Mouse (Mus musculus): ENCODE results near the gene Ucp3. TPM values are rescaled to one million over a fixed set of nuclear protein-coding genes. Genes with fewer than 3 reads are reported as not detected.
"Not testable (repeated sequence)": the region's sequence is repeated elsewhere in the genome, so short reads cannot be mapped to it uniquely, and the experiment has no call there.

The Ucp3 gene
- total RNA-seq, 2 experiments from 2014 or later: 0.69 to 0.79 TPM

- no peak for DNase-seq (ENCODE audit: extremely low spot score in 1 of 2, low spot score in 2 of 2)
- intact Hi-C loops (cut with DNase I): no loop called here
Measured at GRCm38 (mm10) chr7:100469502-100469901, 3.3 kb upstream of the Ucp3 start.

DNA sequence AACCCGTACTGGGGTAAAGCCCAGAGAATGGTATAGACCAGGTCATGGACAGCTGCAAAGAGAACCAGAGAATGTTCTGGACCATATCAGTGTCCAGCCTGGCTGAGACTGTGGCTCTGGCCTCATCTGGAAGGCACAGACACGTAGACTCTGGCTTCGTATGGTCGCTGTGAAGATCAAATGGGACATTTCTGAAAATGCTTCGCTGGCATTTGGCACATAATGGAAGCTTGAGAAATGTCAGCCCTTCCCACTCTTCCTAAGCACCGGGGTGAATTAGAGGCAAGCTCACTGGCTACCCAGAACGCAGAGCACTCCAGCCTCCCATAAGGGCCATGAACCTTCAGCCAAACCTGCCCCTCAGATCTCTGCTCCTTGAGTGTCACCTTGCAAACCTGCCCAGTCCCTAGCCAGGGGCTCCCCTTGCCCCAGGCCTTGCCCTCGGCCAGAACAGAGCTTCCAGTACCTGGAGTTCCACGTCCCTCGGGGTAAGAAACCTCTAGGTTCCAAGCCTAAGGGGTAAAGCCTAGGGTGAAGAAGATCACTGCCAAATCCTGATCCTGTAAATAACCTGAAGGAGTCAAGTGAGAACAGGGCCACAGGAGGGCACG is 1.9 kb upstream of the Ucp3 start:
- DNase-seq (ENCODE audit: extremely low spot score in 1 of 2, low spot score in 2 of 2): no peak
- intact Hi-C loops (cut with DNase I): no loop called here

- no peak for DNase-seq (ENCODE audit: extremely low spot score in 1 of 2, low spot score in 2 of 2)
- intact Hi-C loops (cut with DNase I): no loop called here
Measured at GRCm38 (mm10) chr7:100471407-100471797, 1.4 kb upstream of the Ucp3 start.

GRCm38 (mm10) chr7:100473846-100474454 is 1.2 kb downstream of the Ucp3 start:
- no peak for DNase-seq (ENCODE audit: extremely low spot score in 1 of 2, low spot score in 2 of 2)
- intact Hi-C loops (cut with DNase I): no loop called here

GRCm38 (mm10) chr7:100474680-100475079 is 1.9 kb downstream of the Ucp3 start:
- DNase-seq (ENCODE audit: extremely low spot score in 1 of 2, low spot score in 2 of 2): no peak
- intact Hi-C loops (cut with DNase I): no loop called here

GRCm38 (mm10) chr7:100479100-100479822 is 6.5 kb downstream of the Ucp3 start:
- intact Hi-C loops (cut with DNase I): no loop called here
- DNase-seq (ENCODE audit: extremely low spot score in 1 of 2, low spot score in 2 of 2): no peak

DNA sequence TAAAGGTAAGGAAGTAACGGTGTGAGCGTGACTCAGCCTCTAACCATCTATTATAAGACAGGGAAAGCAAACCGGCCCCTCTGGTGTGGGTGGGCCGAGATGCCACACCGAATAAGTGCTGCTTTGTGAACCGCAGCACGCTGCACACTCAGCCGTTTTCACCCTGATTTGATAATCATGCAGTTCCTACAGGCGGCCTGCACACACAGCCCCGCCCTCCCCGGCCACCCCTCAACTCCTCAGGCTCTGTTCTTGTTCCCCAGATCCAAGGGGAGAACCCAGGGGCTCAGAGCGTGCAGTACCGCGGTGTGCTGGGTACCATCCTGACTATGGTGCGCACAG is 7.0 kb downstream of the Ucp3 start:
- DNase-seq (ENCODE audit: extremely low spot score in 1 of 2, low spot score in 2 of 2): no peak
- intact Hi-C loops (cut with DNase I): no loop called here

- no peak for DNase-seq (ENCODE audit: extremely low spot score in 1 of 2, low spot score in 2 of 2)
- intact Hi-C loops (cut with DNase I): no loop called here
Measured at GRCm38 (mm10) chr7:100480175-100480574, 7.4 kb downstream of the Ucp3 start.

DNA sequence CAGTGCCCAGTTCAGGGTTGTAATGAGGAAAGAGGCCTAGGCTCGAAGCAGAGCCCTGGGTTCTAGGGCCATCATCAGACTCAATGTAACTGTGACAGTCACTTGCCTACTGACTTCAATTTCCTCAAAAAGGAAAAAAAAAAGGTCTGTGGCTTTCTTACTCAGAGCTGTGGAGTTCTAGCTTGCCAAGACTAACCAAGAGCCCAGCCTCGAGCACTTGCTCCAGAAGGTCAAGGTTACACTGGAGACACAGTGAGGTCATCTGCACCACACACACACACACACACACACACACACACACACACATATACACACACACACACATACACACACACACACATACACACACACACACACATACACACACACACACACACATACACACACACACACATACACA is 9.3 kb downstream of the Ucp3 start:
- intact Hi-C loops (cut with DNase I); DNase-seq (ENCODE audit: extremely low spot score in 1 of 2, low spot score in 2 of 2): not testable (repeated sequence)

DNA sequence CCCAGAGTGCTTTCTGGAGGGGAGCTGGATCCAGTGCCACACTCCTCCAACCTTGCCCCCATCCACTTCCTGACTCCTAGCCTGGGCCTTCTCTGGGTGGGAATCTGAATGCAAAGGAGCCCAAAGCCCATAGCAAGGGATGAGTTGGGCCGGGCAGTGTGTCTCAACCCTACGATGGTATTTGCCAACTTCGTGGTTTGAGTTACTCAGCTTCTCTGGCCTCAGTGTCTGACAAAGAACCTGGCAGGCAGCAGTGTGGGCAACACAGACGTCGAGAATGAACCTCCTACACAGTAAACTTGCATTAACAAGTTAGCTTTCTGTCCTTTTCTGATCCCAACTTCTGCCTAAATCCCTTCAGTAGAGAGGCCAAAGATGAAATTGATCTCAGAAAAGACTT is 11.7 kb downstream of the Ucp3 start:
- no peak for DNase-seq (ENCODE audit: extremely low spot score in 1 of 2, low spot score in 2 of 2)
- intact Hi-C loops (cut with DNase I): no loop called here

- intact Hi-C loops (cut with DNase I): no loop called here
- no peak for DNase-seq (ENCODE audit: extremely low spot score in 1 of 2, low spot score in 2 of 2)
Measured at GRCm38 (mm10) chr7:100487301-100487700, 14.5 kb downstream of the Ucp3 start.

DNA sequence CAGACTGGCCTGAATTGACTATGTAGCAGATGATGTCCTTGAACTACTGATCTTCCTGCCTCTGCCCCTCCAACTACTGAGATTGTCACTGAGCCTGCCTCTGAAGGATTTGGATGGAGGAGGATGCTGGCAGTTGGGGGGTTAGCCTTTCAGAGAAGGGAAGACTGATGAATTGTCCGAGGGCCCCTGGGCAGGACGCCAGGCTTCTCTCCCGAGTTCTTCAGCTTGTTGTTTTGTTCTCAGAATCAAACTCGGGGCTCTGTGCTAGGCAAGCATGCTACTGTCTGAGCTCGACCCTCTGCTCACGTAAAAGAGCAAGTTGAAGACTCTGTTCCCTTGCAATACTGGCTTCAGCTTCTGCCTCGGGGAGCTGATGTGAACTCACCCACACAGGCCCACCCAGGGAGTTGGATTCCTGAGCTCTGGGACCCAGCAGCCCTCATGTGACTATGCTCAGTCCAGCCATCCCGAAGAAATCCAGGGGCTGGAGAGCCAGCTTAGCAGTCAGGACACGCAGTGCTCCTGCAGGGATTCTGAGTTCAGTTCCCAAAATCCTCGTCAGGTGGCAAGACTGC is 15.8 kb downstream of the Ucp3 start:
- intact Hi-C loops (cut with DNase I): no loop called here
- peak in 1 of 2 experiments; percentile 62 for DNase-seq (ENCODE audit: extremely low spot score in 1 of 2, low spot score in 2 of 2)

DNA sequence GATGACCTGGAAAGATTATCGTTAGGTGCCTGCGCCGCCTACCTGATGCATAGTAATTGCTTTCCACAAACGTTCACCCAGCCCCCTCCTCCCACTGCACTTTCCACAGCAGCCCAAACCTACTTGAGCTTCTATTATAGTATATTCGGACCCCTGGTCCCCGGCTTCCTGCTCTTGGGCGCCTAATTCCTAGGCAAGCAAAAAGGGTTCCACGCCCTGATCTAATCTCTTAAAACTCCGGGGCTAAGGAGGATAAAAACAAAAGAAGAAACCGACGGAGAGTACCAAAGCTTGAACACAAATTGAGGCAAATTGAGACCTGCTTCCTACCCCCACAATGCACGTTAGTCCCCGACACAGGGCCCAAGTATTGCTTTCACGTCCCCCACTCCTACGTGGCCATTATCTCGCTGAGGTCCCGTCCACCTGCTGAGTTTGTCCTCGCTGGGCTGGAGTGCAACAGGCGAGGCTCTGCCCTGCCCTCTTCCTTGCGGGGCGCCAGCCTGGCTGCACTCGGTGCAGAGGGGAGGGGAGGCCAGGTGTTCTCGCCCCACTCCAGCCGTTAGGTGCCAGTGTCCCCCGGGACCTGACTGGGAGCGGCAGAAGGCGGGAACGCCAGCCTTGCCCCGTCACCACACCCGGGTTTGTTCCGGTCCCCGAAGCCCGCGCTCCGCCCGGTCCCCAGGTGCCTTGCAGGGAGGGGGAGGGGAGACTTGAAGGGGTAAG is 19.8 kb downstream of the Ucp3 start:
- intact Hi-C loops (cut with DNase I): no loop called here
- DNase-seq (ENCODE audit: extremely low spot score in 1 of 2, low spot score in 2 of 2): no peak

DNA sequence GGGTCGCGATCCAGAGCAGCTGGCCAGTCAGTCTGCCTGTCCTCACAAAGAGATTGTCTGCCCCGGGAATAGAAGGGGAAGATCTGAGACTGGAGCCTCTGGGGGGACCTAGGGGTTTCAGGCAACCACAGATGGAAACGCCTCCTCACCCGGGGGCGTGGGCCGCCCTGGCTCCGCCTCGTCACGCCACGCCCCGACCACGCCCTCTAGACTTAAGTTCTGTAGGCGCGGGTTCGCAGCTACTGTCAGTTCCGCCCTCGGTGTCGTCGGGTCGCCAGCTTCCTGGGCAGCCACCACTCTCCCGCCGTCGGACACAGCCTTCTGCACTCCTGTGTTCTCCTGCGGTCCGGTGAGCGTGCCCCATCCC is 20.3 kb downstream of the Ucp3 start, which contains the start of gene Ucp2:
Gene Ucp2 (plus strand): TSS at position 221 of the 367 bp plus-strand sequence.
- peak; percentile 35 to 87 for DNase-seq (ENCODE audit: extremely low spot score in 1 of 2, low spot score in 2 of 2)
- intact Hi-C loops (cut with DNase I): no loop called here

GRCm38 (mm10) chr7:100493484-100494414 is 21.0 kb downstream of the Ucp3 start:
- peak; percentile 45 to 52 for DNase-seq (ENCODE audit: extremely low spot score in 1 of 2, low spot score in 2 of 2)
- intact Hi-C loops (cut with DNase I): no loop called here

GRCm38 (mm10) chr7:100494415-100494831 is 21.6 kb downstream of the Ucp3 start:
- intact Hi-C loops (cut with DNase I): no loop called here
- no peak for DNase-seq (ENCODE audit: extremely low spot score in 1 of 2, low spot score in 2 of 2)

DNA sequence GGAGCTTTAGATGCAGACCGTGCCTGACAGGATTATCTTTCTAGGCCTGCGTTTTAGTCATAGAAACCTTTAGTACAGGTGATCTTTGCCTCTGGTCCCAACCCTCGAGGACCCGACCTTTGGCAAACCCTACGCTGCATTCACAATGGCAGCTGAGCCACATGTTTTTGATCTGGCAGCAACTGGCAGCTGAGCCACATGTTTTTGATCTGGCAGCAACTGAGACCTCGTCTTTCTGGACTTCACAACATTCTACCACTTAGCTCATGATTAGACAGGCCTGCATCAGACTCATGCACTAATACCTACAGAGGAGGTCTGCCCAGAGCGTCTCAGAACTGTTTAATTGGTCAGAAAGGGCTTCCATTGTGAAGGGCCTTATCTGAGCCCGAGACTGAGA is 22.3 kb downstream of the Ucp3 start:
- intact Hi-C loops (cut with DNase I): no loop called here
- no peak for DNase-seq (ENCODE audit: extremely low spot score in 1 of 2, low spot score in 2 of 2)

DNA sequence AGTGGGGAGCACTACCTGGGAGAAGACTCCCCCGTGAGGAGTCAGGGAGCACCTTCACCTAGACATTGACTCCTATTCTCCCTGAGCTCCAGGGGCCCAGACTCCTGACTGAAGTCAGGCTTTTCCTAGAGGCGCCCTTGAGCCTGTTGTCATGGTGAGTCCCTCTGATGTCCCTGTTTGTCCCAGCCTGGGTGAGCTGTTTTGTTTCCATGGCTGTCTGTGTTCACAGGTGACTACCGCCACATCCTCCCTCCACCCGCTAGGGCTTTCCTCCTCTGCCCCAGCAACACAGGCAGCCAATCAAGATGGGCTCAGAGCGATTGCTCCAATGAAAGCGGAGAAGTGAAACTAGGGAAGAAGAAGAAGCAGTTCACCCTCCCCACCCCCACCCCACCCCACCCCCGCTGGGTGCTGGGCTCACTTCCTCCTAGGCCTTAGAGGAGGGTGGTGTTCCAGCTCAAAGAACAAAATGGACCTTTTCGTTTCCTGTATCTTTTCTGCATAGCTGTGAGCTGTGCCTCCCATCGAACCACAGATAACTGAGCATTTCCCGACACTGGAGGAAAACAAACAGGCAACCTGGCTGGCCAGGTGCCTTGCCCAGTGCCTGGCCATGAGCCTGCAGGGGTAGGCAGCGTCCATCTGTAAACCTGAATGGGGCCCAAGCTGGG is 22.9 kb downstream of the Ucp3 start:
- peak; percentile 75 to 85 for DNase-seq (ENCODE audit: extremely low spot score in 1 of 2, low spot score in 2 of 2)
- intact Hi-C loops (cut with DNase I): no loop called here
